Mouse (Mus musculus) hindbrain, embryonic 10.5 days (tissue): Measurements from ENCODE around the gene Lsm6. TPM values are rescaled to one million over a fixed set of nuclear protein-coding genes. Genes with fewer than 3 reads are reported as not detected.
A peak's percentile ranks its signal among the peaks of the same experiment; 100 is the strongest.
"Not testable (repeated sequence)": the region's sequence is repeated elsewhere in the genome, so short reads cannot be mapped to it uniquely, and the experiment has no call there.

Source experiments
- DNase-seq: peaks from one replicate; pipeline ENCODE4 v3.0.0-alpha.2; 2017; ENCODE audit warnings: low spot score
- H3K27ac ChIP-seq: fragments of 300-500 bp; sonication (generic); 2 replicates; pipeline ENCODE4 v1.5.1; 2016; ENCODE audit warnings: mild to moderate bottlenecking, moderate library complexity
- H3K27me3 ChIP-seq: fragments of 300-500 bp; sonication (generic); 2 replicates; pipeline ENCODE4 v1.6.1; 2016; ENCODE audit warnings: mild to moderate bottlenecking; ENCODE audit not compliant: poor library complexity, insufficient read depth, severe bottlenecking
- H3K36me3 ChIP-seq: fragments of 300-500 bp; sonication (generic); 2 replicates; pipeline ENCODE4 v1.6.1; 2016; ENCODE audit warnings: mild to moderate bottlenecking, moderate library complexity
- H3K4me1 ChIP-seq: fragments of 300-500 bp; sonication (generic); replicated peaks from 2 replicates; pipeline ENCODE4 v1.6.1; 2016; ENCODE audit warnings: mild to moderate bottlenecking
- H3K4me3 ChIP-seq: fragments of 300-500 bp; sonication (generic); 2 replicates; pipeline ENCODE4 v1.5.1; 2016; ENCODE audit warnings: mild to moderate bottlenecking, moderate library complexity
- H3K9me3 ChIP-seq: fragments of 300-500 bp; sonication (generic); 2 replicates; pipeline ENCODE4 v1.6.1; 2016; ENCODE audit warnings: mild to moderate bottlenecking, moderate library complexity
- WGBS: fragments of 180-500 bp; shearing (Covaris S2); methylation state at CpG from one replicate; pipeline ENCODE4 v1.1.7; 2016; 5-methylcytosine and 5-hydroxymethylcytosine counted together
- polyA plus RNA-seq: library from polyadenylated mRNA; unstranded; fragments of >200 nt; fragmentation: Nextera tagmentation; extraction: Ambion mirVana; gene quantifications from 2 replicates; pipeline ENCODE4 v1.2.1, GENCODE M21; 2016

Gene Lsm6
- polyA plus RNA-seq, 1 experiment from 2014 or later, result 244 TPM

- WGBS, result 43% methylated on average over 3 of the region's 3 CpGs
- Histone ChIP-seq H3K36me3 (peaks cover 37% of the 10 kb centered on the region), H3K4me3 (peak overlapping the region; percentile 78), H3K27ac (peak overlapping the region; percentile 98), H3K4me1 (peaks cover 12% of the 10 kb centered on the region)
- DNase-seq, H3K27me3 ChIP-seq, H3K9me3 ChIP-seq: not testable (repeated sequence)
These were observed 967 bp downstream of the Lsm6 start for GRCm38 (mm10) chr8:78819973-78820372.

GRCm38 (mm10) chr8:78814743-78815142, 6.2 kb downstream of the Lsm6 start:
- Histone ChIP-seq H3K27ac (no peak overlapping the region), H3K4me3 (no peak overlapping the region), H3K4me1 (peaks cover 22% of the 10 kb centered on the region), H3K27me3 (no peaks in the 10 kb centered on the region), H3K9me3 (no peaks in the 10 kb centered on the region), H3K36me3 (peaks cover 85% of the 10 kb centered on the region)
- WGBS, result 95% methylated on average over 2 of the region's 2 CpGs
- no peak for DNase-seq

- DNase-seq, result no peak
- Histone ChIP-seq H3K9me3 (no peaks in the 10 kb centered on the region), H3K27ac (no peak overlapping the region), H3K27me3 (no peaks in the 10 kb centered on the region), H3K4me3 (no peak overlapping the region), H3K4me1 (peaks cover 19% of the 10 kb centered on the region), H3K36me3 (peaks cover 88% of the 10 kb centered on the region)
- WGBS, result 91% methylated on average over 9 of the region's 9 CpGs
These were observed 7.9 kb downstream of the Lsm6 start for GRCm38 (mm10) chr8:78813021-78813420.

- H3K36me3 ChIP-seq, result peaks cover 88% of the 10 kb centered on the region
- H3K27me3 ChIP-seq, result no peaks in the 10 kb centered on the region
- H3K9me3 ChIP-seq, result no peaks in the 10 kb centered on the region
- no peak overlapping the region for H3K4me3 ChIP-seq
- DNase-seq, result no peak
- H3K27ac ChIP-seq, result no peak overlapping the region
- peaks cover 19% of the 10 kb centered on the region for H3K4me1 ChIP-seq
- WGBS, result 90% methylated on average over 9 of the region's 9 CpGs
These were observed 8.5 kb downstream of the Lsm6 start for GRCm38 (mm10) chr8:78812446-78812845.

GRCm38 (mm10) chr8:78811748-78812147, 9.2 kb downstream of the Lsm6 start:
- H3K9me3 ChIP-seq, result no peaks in the 10 kb centered on the region
- H3K4me3 ChIP-seq, result no peak overlapping the region
- WGBS, result 95% methylated on average over 7 of the region's 7 CpGs
- H3K27me3 ChIP-seq, result no peaks in the 10 kb centered on the region
- H3K4me1 ChIP-seq, result peaks cover 19% of the 10 kb centered on the region
- DNase-seq, result no peak
- H3K36me3 ChIP-seq, result peaks cover 88% of the 10 kb centered on the region
- H3K27ac ChIP-seq, result 0 out of 2 replicates have a peak overlapping the region, but pooled peaks have one; percentile 23

- Histone ChIP-seq H3K4me1 (peaks cover 19% of the 10 kb centered on the region), H3K27ac (peak overlapping the region; percentile 29; the same call in 1 of the 2 replicates), H3K4me3 (no peak overlapping the region), H3K9me3 (no peaks in the 10 kb centered on the region), H3K27me3 (no peaks in the 10 kb centered on the region), H3K36me3 (peaks cover 95% of the 10 kb centered on the region)
- 77% methylated on average over 9 of the region's 9 CpGs for WGBS
- no peak for DNase-seq
These were observed 10.7 kb downstream of the Lsm6 start for GRCm38 (mm10) chr8:78810207-78810675.

- H3K27ac ChIP-seq, result peak overlapping the region; percentile 56; the same call in 1 of the 2 replicates
- DNase-seq, result no peak
- WGBS, result 84% methylated on average over 14 of the region's 14 CpGs
- H3K27me3 ChIP-seq, result no peaks in the 10 kb centered on the region
- H3K4me3 ChIP-seq, result no peak overlapping the region
- no peaks in the 10 kb centered on the region for H3K9me3 ChIP-seq
- H3K36me3 ChIP-seq, result peaks cover 97% of the 10 kb centered on the region
- H3K4me1 ChIP-seq, result peaks cover 19% of the 10 kb centered on the region
These were observed 11.3 kb downstream of the Lsm6 start for GRCm38 (mm10) chr8:78809454-78810206.

- H3K4me3 ChIP-seq, result no peak overlapping the region
- H3K4me1 ChIP-seq, result peaks cover 19% of the 10 kb centered on the region
- H3K9me3 ChIP-seq, result no peaks in the 10 kb centered on the region
- H3K27ac ChIP-seq, result no peak overlapping the region
- WGBS, result 95% methylated on average over 2 of the region's 2 CpGs
- DNase-seq, result no peak
- no peaks in the 10 kb centered on the region for H3K27me3 ChIP-seq
- H3K36me3 ChIP-seq, result peaks cover 98% of the 10 kb centered on the region
These were observed 12.1 kb downstream of the Lsm6 start for GRCm38 (mm10) chr8:78808888-78809287.

- Histone ChIP-seq H3K27ac (no peak overlapping the region), H3K27me3 (no peaks in the 10 kb centered on the region), H3K4me1 (peaks cover 19% of the 10 kb centered on the region), H3K4me3 (no peak overlapping the region), H3K36me3 (peaks cover 98% of the 10 kb centered on the region), H3K9me3 (no peaks in the 10 kb centered on the region)
- no peak for DNase-seq
- WGBS, result 95% methylated on average over 5 of the region's 5 CpGs
These were observed 12.5 kb downstream of the Lsm6 start for GRCm38 (mm10) chr8:78808439-78808838.

- Histone ChIP-seq H3K36me3 (peaks cover 96% of the 10 kb centered on the region), H3K27ac (no peak overlapping the region), H3K9me3 (no peaks in the 10 kb centered on the region), H3K4me1 (peaks cover 19% of the 10 kb centered on the region), H3K27me3 (no peaks in the 10 kb centered on the region), H3K4me3 (no peak overlapping the region)
- DNase-seq, result no peak
- WGBS, result 92% methylated on average over 9 of the region's 9 CpGs
These were observed 13.7 kb downstream of the Lsm6 start for GRCm38 (mm10) chr8:78807283-78807682.

- WGBS, result 96% methylated on average over 5 of the region's 5 CpGs
- H3K27me3 ChIP-seq, result no peaks in the 10 kb centered on the region
- H3K36me3 ChIP-seq, result peaks cover 91% of the 10 kb centered on the region
- H3K27ac ChIP-seq, result no peak overlapping the region
- no peaks in the 10 kb centered on the region for H3K9me3 ChIP-seq
- peaks cover 14% of the 10 kb centered on the region; the same call in 1 of the 2 replicates for H3K4me1 ChIP-seq
- no peak overlapping the region for H3K4me3 ChIP-seq
- no peak for DNase-seq
These were observed 14.9 kb downstream of the Lsm6 start for GRCm38 (mm10) chr8:78806006-78806405.

- Histone ChIP-seq H3K27me3 (no peaks in the 10 kb centered on the region), H3K27ac (no peak overlapping the region), H3K36me3 (peaks cover 44% of the 10 kb centered on the region), H3K4me3 (no peak overlapping the region), H3K4me1 (no peaks in the 10 kb centered on the region), H3K9me3 (no peaks in the 10 kb centered on the region)
- 95% methylated on average over 6 of the region's 6 CpGs for WGBS
- DNase-seq, result no peak
These were observed 19.7 kb downstream of the Lsm6 start for GRCm38 (mm10) chr8:78801201-78801600.

GRCm38 (mm10) chr8:78798671-78799070, 22.3 kb downstream of the Lsm6 start:
- WGBS, result 93% methylated on average over 3 of the region's 3 CpGs
- H3K4me1 ChIP-seq, result no peaks in the 10 kb centered on the region
- no peak overlapping the region for H3K4me3 ChIP-seq
- no peak for DNase-seq
- no peaks in the 10 kb centered on the region for H3K9me3 ChIP-seq
- no peak overlapping the region for H3K27ac ChIP-seq
- H3K36me3 ChIP-seq, result peaks cover 19% of the 10 kb centered on the region
- H3K27me3 ChIP-seq, result no peaks in the 10 kb centered on the region
